Mouse (Mus musculus) spleen, postnatal 10 days (tissue): ENCODE data around the gene Cd68.
"Not testable (repeated sequence)": the region's sequence is repeated elsewhere in the genome, so short reads cannot be mapped to it uniquely, and the experiment has no call there.

Source experiments
- DNase-seq, 2 experiments: peaks; one replicate each; pipeline ENCODE4 v3.0.0; 2021 to 2022; ENCODE audit warnings: low spot score in 2 of 2

The Cd68 gene

GRCm38 (mm10) chr11:69624339-69624738 lies 41.6 kb downstream of the Cd68 start:
- DNase-seq, result not testable (repeated sequence)

- no peak for DNase-seq
Observed at GRCm38 (mm10) chr11:69623006-69623405, 42.9 kb downstream of the Cd68 start.

- DNase-seq, result no peak
Observed at GRCm38 (mm10) chr11:69622406-69622805, 43.5 kb downstream of the Cd68 start.

- no peak for DNase-seq
Observed at GRCm38 (mm10) chr11:69621571-69622268, 44.2 kb downstream of the Cd68 start, which contains the start of gene Sat2. Gene Sat2, plus strand, starts transcription at chr11:69622024.

- DNase-seq, result no peak
Observed at GRCm38 (mm10) chr11:69620394-69621081, 45.4 kb downstream of the Cd68 start.

- no peak for DNase-seq
Observed at GRCm38 (mm10) chr11:69617805-69618204, 48.1 kb downstream of the Cd68 start, which contains the start of gene Shbg. Gene Shbg, minus strand, starts transcription at chr11:69617905.

GRCm38 (mm10) chr11:69616781-69617180 lies 49.2 kb downstream of the Cd68 start:
- no peak for DNase-seq

GRCm38 (mm10) chr11:69614257-69614588 lies 51.7 kb downstream of the Cd68 start:
- not testable (repeated sequence) for DNase-seq
